Mouse (Mus musculus) MN1 (cell line): ENCODE measurements around the gene Coq8a.

Experiments
- DNase-seq: peaks from one replicate; pipeline ENCODE4 v3.0.0-alpha.2; 2016; ENCODE audit warnings: low spot score

Gene Coq8a

DNA sequence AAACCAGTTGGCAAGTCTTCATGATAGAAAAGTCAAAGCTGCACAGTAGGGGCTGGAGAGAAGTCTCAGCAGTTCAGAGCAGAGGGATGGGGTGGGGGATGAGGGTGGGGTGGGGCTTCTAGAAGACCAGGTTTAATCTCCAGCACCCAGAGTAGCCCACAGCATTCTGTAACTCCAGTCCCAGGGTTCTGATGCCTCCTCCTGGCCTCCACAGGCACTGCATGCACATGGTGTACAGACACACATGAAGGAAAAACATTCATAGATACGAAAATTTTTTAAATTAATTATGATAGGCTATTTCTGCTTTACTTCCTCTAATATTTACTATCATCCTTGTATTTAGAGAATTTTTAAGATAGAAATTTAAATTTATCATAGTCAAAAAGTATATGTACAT, 82.9 kb downstream of the Coq8a start:
- peak; percentile 18 for DNase-seq
